Mouse (Mus musculus): ENCODE measurements around the gene Mapk7. TPM values are rescaled to one million over a fixed set of nuclear protein-coding genes. Genes with fewer than 3 reads are reported as not detected.
A peak's percentile ranks its signal among the peaks of the same experiment; 100 is the strongest.

Mapk7 gene
- polyA plus RNA-seq, 1 experiment, result 16.3 TPM

DNA sequence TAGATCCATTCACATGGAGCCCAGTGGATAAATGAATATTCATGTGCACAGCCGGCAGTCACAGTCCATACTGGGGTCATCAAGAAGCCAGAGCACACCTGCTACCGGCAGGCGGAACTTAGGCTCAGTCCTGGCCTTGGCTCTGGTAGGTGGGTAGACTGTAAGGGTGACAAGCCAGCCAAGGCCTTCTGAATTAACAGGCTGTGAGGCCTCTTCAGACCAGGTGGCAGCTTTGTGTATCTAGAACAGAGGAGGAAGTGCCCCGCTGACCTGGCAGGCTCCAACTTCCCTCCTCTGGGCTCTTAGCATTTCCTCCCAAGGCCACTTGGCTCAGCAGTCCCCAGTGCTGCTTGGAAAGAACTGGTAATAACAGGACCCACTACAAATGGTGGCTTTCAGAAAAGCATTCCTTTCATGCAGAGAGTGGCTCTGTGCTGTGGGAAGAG is 35.1 kb upstream of the Mapk7 start:
- TF ChIP-seq CTCF (IDR thresholded peaks at IDR 0.05; ENCODE audit: control insufficient read depth, insufficient read depth, low read length) (no peak), POLR2A (IDR thresholded peaks at IDR 0.05; ENCODE audit: borderline replicate concordance, control insufficient read depth, low read depth, low read length) (no peak)
- Histone ChIP-seq H3K4me1 (ENCODE audit: control insufficient read depth, insufficient read depth, low read length) (no peaks in the 10 kb centered on the region), H3K4me3 (replicated peaks; ENCODE audit: control insufficient read depth, low read depth, low read length) (no peak overlapping the region), H3K27ac (ENCODE audit: control insufficient read depth, insufficient read depth, low read depth, low read length, poor library complexity) (no peak overlapping the region)
- WGBS, result 37% methylated on average over 4 of the region's 4 CpGs

DNA sequence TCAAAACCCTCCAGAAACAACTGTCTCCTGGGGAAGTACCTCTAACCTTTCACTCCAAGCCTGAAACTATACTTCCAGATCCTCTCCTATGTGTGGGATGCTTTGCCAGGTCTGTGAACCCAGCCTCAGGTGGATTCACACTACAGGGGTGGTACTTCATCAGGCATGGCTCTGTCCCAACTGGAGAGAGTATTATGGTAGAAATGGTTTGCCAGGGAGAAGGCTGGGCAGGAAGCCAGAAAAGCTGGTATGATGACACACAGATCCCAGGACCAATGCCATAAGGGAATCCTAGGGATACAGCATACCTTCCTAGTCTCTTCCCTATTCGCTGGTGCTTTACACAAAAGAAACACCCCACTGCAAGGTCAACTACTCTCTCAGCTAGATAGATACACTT is 32.7 kb upstream of the Mapk7 start:
- Histone ChIP-seq H3K27ac (ENCODE audit: control insufficient read depth, insufficient read depth, low read depth, low read length, poor library complexity) (no peak overlapping the region), H3K4me1 (ENCODE audit: control insufficient read depth, insufficient read depth, low read length) (no peaks in the 10 kb centered on the region), H3K4me3 (replicated peaks; ENCODE audit: control insufficient read depth, low read depth, low read length) (no peak overlapping the region)
- WGBS, result 68% methylated on average over 1 of the region's 1 CpGs
- TF ChIP-seq POLR2A (IDR thresholded peaks at IDR 0.05; ENCODE audit: borderline replicate concordance, control insufficient read depth, low read depth, low read length) (no peak), CTCF (IDR thresholded peaks at IDR 0.05; ENCODE audit: control insufficient read depth, insufficient read depth, low read length) (no peak)

DNA sequence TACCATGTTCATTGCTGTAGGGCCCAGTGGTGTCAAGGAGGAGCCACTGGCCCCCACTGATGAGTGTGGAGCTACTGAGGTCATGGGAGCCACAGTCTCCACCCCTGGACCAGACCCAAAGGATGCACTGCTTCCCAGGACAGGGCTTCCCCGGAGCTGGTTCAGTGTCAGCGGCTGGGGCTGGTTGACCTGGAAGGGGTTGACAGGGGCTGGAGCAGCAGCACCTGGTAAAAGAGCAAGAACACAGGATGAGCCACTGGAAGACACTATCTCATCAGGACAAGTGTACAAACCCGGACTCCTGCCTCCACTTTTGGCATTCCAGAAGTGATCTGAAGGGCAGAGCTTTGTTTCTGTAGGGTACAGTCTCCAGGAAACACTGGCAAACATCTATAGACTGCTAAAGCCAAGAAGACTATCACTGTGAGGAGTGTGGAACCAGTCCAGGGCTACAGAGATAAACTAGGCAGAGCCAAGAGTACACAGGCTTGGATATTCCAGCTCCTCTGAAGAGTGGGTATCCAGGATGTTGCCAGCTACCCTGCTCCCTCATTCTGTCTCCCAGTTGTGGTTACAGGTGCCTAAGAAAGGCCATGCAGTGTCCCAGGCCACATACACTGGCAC is 25.4 kb upstream of the Mapk7 start:
- no peak overlapping the region for H3K27ac ChIP-seq (ENCODE audit: control insufficient read depth, insufficient read depth, low read depth, low read length, poor library complexity)
- H3K4me1 ChIP-seq (ENCODE audit: control insufficient read depth, insufficient read depth, low read length), result no peaks in the 10 kb centered on the region
- TF ChIP-seq CTCF (IDR thresholded peaks at IDR 0.05; ENCODE audit: control insufficient read depth, insufficient read depth, low read length) (no peak), POLR2A (IDR thresholded peaks at IDR 0.05; ENCODE audit: borderline replicate concordance, control insufficient read depth, low read depth, low read length) (no peak)
- WGBS, result 74% methylated on average over 3 of the region's 3 CpGs
- no peak overlapping the region for H3K4me3 ChIP-seq (replicated peaks; ENCODE audit: control insufficient read depth, low read depth, low read length)

DNA sequence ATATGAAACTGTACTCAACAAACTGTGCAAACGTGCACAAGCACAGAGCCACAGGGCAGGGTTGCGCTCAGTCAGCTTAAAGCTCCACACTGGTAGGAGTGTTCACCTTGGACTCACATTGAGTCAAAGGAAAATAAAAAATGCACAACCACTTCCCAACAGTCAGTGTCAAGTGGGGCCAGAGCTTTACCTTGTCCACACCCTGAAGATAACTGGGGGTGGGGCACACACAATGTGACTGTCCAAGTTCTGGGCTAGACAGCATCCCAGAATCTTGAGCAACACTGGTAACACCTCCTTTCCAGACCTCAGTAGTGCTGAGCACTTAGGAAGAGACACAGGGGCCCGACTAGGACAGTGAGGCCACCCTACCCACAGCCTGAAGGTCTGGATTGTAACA is 24.7 kb upstream of the Mapk7 start:
- WGBS, result 78% methylated on average over 3 of the region's 3 CpGs

DNA sequence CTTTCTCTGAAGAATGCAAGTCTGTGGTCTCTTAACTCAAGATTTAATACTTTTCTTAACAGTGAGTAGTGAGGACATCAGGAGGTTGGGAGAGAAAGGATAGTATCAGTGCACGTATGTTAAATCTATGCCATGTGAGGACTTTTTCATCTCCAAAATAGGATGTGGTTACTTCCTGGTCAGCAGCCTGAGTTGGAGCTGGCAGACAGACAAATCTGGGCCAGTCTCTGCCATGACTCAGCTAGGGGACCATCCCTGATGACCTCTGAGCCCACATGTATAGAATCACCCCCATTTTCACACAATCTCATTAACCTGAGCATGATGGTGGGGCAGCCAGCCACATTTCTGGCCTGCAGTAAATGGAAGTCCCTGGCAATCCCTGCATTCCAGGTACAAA is 23.8 kb upstream of the Mapk7 start:
- 22% methylated on average over 1 of the region's 1 CpGs for WGBS
- H3K4me1 ChIP-seq (ENCODE audit: control insufficient read depth, insufficient read depth, low read length), result no peaks in the 10 kb centered on the region
- TF ChIP-seq CTCF (IDR thresholded peaks at IDR 0.05; ENCODE audit: control insufficient read depth, insufficient read depth, low read length), result no peak
- no peak for TF ChIP-seq POLR2A (IDR thresholded peaks at IDR 0.05; ENCODE audit: borderline replicate concordance, control insufficient read depth, low read depth, low read length)
- no peak overlapping the region for H3K4me3 ChIP-seq (replicated peaks; ENCODE audit: control insufficient read depth, low read depth, low read length)
- H3K27ac ChIP-seq (ENCODE audit: control insufficient read depth, insufficient read depth, low read depth, low read length, poor library complexity), result no peak overlapping the region

More for the DNA sequence above, 24.7 kb upstream of the Mapk7 start:
- Histone ChIP-seq H3K27ac (ENCODE audit: control insufficient read depth, insufficient read depth, low read depth, low read length, poor library complexity) (no peak overlapping the region), H3K4me3 (replicated peaks; ENCODE audit: control insufficient read depth, low read depth, low read length) (no peak overlapping the region), H3K4me1 (ENCODE audit: control insufficient read depth, insufficient read depth, low read length) (no peaks in the 10 kb centered on the region)
- no peak for TF ChIP-seq CTCF (IDR thresholded peaks at IDR 0.05; ENCODE audit: control insufficient read depth, insufficient read depth, low read length)
- TF ChIP-seq POLR2A (IDR thresholded peaks at IDR 0.05; ENCODE audit: borderline replicate concordance, control insufficient read depth, low read depth, low read length), result no peak

DNA sequence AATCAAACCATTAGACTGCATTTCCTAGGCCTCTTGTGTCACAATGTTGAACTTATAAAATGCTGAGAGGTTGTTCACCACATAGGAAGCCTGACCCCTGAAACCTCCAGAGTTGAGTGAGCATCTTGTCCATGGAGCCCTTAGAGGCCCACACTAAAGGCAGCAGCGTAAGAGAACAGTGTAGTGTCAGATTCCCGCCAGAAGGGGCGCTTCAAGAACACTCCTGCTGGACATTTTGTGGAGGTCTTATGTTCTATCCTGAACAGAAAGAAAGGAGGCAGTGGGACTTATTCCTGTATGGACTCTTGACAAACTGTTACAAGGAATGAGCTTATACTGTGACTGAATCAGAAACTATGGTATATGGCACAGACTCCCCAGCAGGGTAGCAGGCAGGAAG is 20.7 kb upstream of the Mapk7 start:
- no peak overlapping the region for H3K4me3 ChIP-seq (replicated peaks; ENCODE audit: control insufficient read depth, low read depth, low read length)
- no peak overlapping the region for H3K27ac ChIP-seq (ENCODE audit: control insufficient read depth, insufficient read depth, low read depth, low read length, poor library complexity)
- H3K4me1 ChIP-seq (ENCODE audit: control insufficient read depth, insufficient read depth, low read length), result no peaks in the 10 kb centered on the region
- TF ChIP-seq CTCF (IDR thresholded peaks at IDR 0.05; ENCODE audit: control insufficient read depth, insufficient read depth, low read length) (no peak), POLR2A (IDR thresholded peaks at IDR 0.05; ENCODE audit: borderline replicate concordance, control insufficient read depth, low read depth, low read length) (no peak)
- 53% methylated on average over 3 of the region's 3 CpGs for WGBS

DNA sequence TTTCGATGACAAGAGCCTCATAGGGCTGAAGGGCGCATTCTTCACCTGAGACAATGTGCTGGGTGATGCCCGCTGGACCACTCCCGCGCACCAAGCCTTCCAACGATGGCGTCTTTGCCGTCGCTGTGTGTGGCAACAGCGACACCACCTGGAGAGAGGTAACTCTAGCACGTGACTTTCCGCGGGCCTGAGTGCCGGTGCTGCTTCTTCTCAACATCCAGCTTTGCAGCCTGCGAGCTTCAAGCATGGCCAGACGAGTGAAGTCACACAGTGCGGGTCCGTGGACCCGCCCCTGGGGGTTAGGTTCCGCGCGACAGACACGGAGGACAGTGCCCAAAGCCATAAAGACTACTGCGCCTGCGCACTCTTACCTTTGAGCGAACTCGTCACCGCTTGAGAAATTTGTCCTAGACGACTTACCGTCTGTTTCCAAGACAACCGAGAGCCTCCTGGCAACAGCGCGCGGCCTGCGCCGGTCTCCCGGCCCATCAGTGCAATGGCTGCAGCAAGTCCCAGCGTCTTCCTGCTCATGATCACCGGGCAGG is 10.6 kb upstream of the Mapk7 start, which contains the start of gene B9d1:
Gene B9d1, plus strand, starts transcription at position 432 of the 545 bp plus-strand sequence.
- H3K4me3 ChIP-seq (replicated peaks; ENCODE audit: control insufficient read depth, low read depth, low read length), result peak within 1 kb of the TSS; percentile 89
- no peaks in the 10 kb centered on the region for H3K4me1 ChIP-seq (ENCODE audit: control insufficient read depth, insufficient read depth, low read length)
- under 1% methylated on average over 39 of the region's 39 CpGs for WGBS
- peak within 1 kb of the TSS; percentile 66; the same call in 1 of the 2 replicates for H3K27ac ChIP-seq (ENCODE audit: control insufficient read depth, insufficient read depth, low read depth, low read length, poor library complexity)
- peak; percentile 38; the same call in 1 of the 2 replicates for TF ChIP-seq POLR2A (IDR thresholded peaks at IDR 0.05; ENCODE audit: borderline replicate concordance, control insufficient read depth, low read depth, low read length)
- TF ChIP-seq CTCF (IDR thresholded peaks at IDR 0.05; ENCODE audit: control insufficient read depth, insufficient read depth, low read length), result peak; percentile 99

DNA sequence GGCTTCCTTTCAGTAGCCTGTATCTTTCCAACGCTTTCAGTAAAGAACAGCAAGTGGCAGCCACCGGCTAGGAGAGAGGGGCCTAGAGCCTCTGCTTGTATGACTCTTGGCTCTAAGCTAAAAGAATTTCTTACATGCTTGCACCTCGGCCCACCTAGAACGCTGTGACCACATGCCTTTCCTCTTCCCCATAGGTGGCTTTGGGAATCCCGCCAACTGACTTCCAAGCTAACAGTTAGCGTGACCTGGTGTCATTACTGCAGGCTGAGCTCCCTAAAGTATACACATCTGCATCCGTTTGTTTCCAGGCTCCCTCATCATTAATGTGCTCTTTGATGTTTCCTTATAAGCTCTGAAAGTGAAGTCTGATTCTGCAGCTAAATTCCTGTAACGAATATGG is 9.7 kb upstream of the Mapk7 start:
- TF ChIP-seq POLR2A (IDR thresholded peaks at IDR 0.05; ENCODE audit: borderline replicate concordance, control insufficient read depth, low read depth, low read length) (no peak), CTCF (IDR thresholded peaks at IDR 0.05; ENCODE audit: control insufficient read depth, insufficient read depth, low read length) (no peak)
- no peak overlapping the region for H3K4me3 ChIP-seq (replicated peaks; ENCODE audit: control insufficient read depth, low read depth, low read length)
- 46% methylated on average over 8 of the region's 8 CpGs for WGBS
- H3K27ac ChIP-seq (ENCODE audit: control insufficient read depth, insufficient read depth, low read depth, low read length, poor library complexity), result no peak overlapping the region
- H3K4me1 ChIP-seq (ENCODE audit: control insufficient read depth, insufficient read depth, low read length), result no peaks in the 10 kb centered on the region

All from bone marrow, adult 2 months (tissue).